In the genomic region with DNA sequence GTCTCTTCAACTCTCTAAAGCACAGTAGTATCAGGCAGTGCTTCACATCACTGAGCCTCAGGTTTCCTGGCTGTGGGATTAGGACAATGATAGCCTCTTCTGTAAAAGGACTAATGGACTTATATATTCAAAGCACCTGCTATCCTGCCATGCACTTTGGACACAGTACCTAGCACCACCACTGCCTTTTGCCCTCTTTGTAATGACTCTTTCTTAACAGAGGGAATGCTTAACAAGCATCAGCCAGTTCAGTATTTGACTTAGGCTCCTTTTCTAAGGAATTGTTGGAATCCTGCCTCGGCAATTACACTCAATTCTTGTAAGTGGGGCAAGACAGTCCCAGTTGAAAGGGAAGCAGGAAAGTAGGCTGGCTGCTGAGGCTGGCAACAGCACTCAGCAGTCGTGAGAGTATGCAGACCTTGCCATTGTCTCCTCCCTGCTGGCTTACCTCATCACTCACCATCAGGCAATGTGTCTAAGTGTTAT, we compare ENCODE assay signal across 9 mouse cellular contexts.
DNase-seq lines count a peak whose midpoint lies in the region; ATAC-seq and TF ChIP-seq lines count a peak whose summit lies in the region.
"Had no signal": no experiment of that assay in that cellular context is flagged by ENCODE, and none has a peak within 500 bp of the region (broad histone marks: within the 10 kb centered on the region; RNA-seq: fewer than 3 reads in every experiment).

No protein-coding gene starts in this region.

- peaks cover 6 to 13% of the 10 kb centered on the region in 2 experiments for H3K4me1 ChIP-seq in heart, embryonic 14.5 days (ENCODE audit: control insufficient read depth in 2 of 2, insufficient read depth in 2 of 2, low read length in 2 of 2)
- H3K4me1 ChIP-seq in heart, adult 2 months (ENCODE audit: control insufficient read depth, insufficient read depth, low read length): no peaks in the 10 kb centered on the region
- H3K4me1 ChIP-seq in hindbrain, embryonic 13.5 days (replicated peaks): peaks cover 15% of the 10 kb centered on the region
- peaks cover 11% of the 10 kb centered on the region; the same call in 1 of the 2 replicates for H3K4me1 ChIP-seq in midbrain, embryonic 12.5 days

- TF ChIP-seq CTCF in heart, adult 2 months (IDR thresholded peaks at IDR 0.05): no peak

- no peak; the same call in 1 of the 2 replicates for ATAC-seq in heart, embryonic 14.5 days (ENCODE audit: insufficient number of reproducible peaks, insufficient read depth, low FRiP score, low read depth)
- peak; percentile 87 for ATAC-seq in hindbrain, embryonic 13.5 days (ENCODE audit: low FRiP score)
- 0 out of 2 replicates have a peak, but pooled peaks have one; percentile 54 for ATAC-seq in midbrain, embryonic 12.5 days (ENCODE audit: low FRiP score, low read depth)

- no peaks in the 10 kb centered on the region for H3K9me3 ChIP-seq in heart, embryonic 14.5 days (ENCODE audit: control insufficient read depth, low read length)
- no peaks in the 10 kb centered on the region for H3K9me3 ChIP-seq in hindbrain, embryonic 13.5 days
- no peaks in the 10 kb centered on the region for H3K9me3 ChIP-seq in midbrain, embryonic 12.5 days

- H3K79me2 ChIP-seq in heart, adult 2 months (replicated peaks; ENCODE audit: control insufficient read depth, insufficient read depth, low read length): no peaks in the 10 kb centered on the region

- DNase-seq in heart, adult 2 months: no peak
- DNase-seq in cerebellum, adult 9-11 months: peak; percentile 13
- DNase-seq in testis, postnatal 10 days (ENCODE audit: low spot score): no peak
- DNase-seq in ovary, postnatal 14 days (ENCODE audit: low spot score): no peak
- DNase-seq in layer of hippocampus, adult 18-20 months (ENCODE audit: low spot score in 2 of 2): no peak
- DNase-seq: layer of hippocampus, adult 9-11 months had no signal

- TF ChIP-seq EP300 in heart, adult 2 months (IDR thresholded peaks at IDR 0.05; ENCODE audit: insufficient read depth, low read depth, low read length): no peak

- H3K9ac ChIP-seq in heart, embryonic 14.5 days (ENCODE audit: low read length): no peak overlapping the region
- H3K9ac ChIP-seq in heart, adult 2 months (ENCODE audit: low read depth, low read length): no peak overlapping the region
- no peak overlapping the region for H3K9ac ChIP-seq in hindbrain, embryonic 13.5 days
- H3K9ac ChIP-seq in midbrain, embryonic 12.5 days (replicated peaks): no peak overlapping the region

- H3K27ac ChIP-seq in heart, embryonic 14.5 days (replicated peaks in 1 of 2; ENCODE audit: control insufficient read depth in 1 of 2, insufficient read depth in 1 of 2, low read depth in 2 of 2, low read length in 2 of 2): peak overlapping the region; percentile 80 to 81
- H3K27ac ChIP-seq in heart, adult 2 months: no peak overlapping the region
- H3K27ac ChIP-seq in hindbrain, embryonic 13.5 days: peak overlapping the region; percentile 56; the same call in 1 of the 2 replicates
- no peak overlapping the region for H3K27ac ChIP-seq in midbrain, embryonic 12.5 days (replicated peaks)

- no peak for TF ChIP-seq POLR2A in heart, adult 2 months (IDR thresholded peaks at IDR 0.05; ENCODE audit: insufficient read depth, low read depth, low read length)

- H3K4me2 ChIP-seq in heart, embryonic 14.5 days (ENCODE audit: low read length): peak overlapping the region; percentile 36
- no peak overlapping the region for H3K4me2 ChIP-seq in hindbrain, embryonic 13.5 days
- no peak overlapping the region for H3K4me2 ChIP-seq in midbrain, embryonic 12.5 days (replicated peaks)

- WGBS in heart, embryonic 14.5 days: 10% methylated on average over 2 of the region's 2 CpGs
- WGBS in heart, adult 2 months: 21% methylated on average over 2 of the region's 2 CpGs
- WGBS in hindbrain, embryonic 13.5 days: 11% methylated on average over 2 of the region's 2 CpGs
- WGBS in midbrain, embryonic 12.5 days: 27% methylated on average over 2 of the region's 2 CpGs

- intact Hi-C loops in heart, adult 2 months (cut with DNase I): no loop called here

- no peak overlapping the region for H3K4me3 ChIP-seq in heart, embryonic 14.5 days (ENCODE audit: control insufficient read depth in 1 of 2, insufficient read depth in 1 of 2, low read depth in 1 of 2, low read length in 2 of 2)
- H3K4me3 ChIP-seq in heart, adult 2 months: no peak overlapping the region
- no peak overlapping the region for H3K4me3 ChIP-seq in hindbrain, embryonic 13.5 days
- H3K4me3 ChIP-seq in midbrain, embryonic 12.5 days: no peak overlapping the region

- H3K27me3 ChIP-seq in heart, embryonic 14.5 days (ENCODE audit: control insufficient read depth, insufficient read depth, low read length): no peaks in the 10 kb centered on the region
- no peaks in the 10 kb centered on the region for H3K27me3 ChIP-seq in heart, adult 2 months (ENCODE audit: control insufficient read depth, insufficient read depth, low read length)
- H3K27me3 ChIP-seq in hindbrain, embryonic 13.5 days: no peaks in the 10 kb centered on the region
- no peaks in the 10 kb centered on the region for H3K27me3 ChIP-seq in midbrain, embryonic 12.5 days

- no peaks in the 10 kb centered on the region for H3K36me3 ChIP-seq in heart, embryonic 14.5 days (ENCODE audit: control insufficient read depth, insufficient read depth, low read length)
- H3K36me3 ChIP-seq in heart, adult 2 months (ENCODE audit: control insufficient read depth, insufficient read depth, low read length): no peaks in the 10 kb centered on the region
- no peaks in the 10 kb centered on the region for H3K36me3 ChIP-seq in hindbrain, embryonic 13.5 days
- no peaks in the 10 kb centered on the region for H3K36me3 ChIP-seq in midbrain, embryonic 12.5 days

Comparison
In these comparisons a context has a peak if more than half of its experiments do, and no peak if none do; other contexts are left out.
1. H3K27ac ChIP-seq: peak in heart, embryonic 14.5 days (2 of 2) and hindbrain, embryonic 13.5 days (single experiment); none in heart, adult 2 months (single experiment) and midbrain, embryonic 12.5 days (single experiment).